Mouse (Mus musculus) bone marrow, adult 2 months (tissue): ENCODE data around the gene Set.

ENCODE experiments used
- CTCF ChIP-seq: fragments of 200-500 bp; IDR thresholded peaks from 2 replicates; pipeline ENCODE4 v1.5.1; 2011; ENCODE audit warnings: low read length, control low read depth; ENCODE audit not compliant: control insufficient read depth, insufficient read depth
- POLR2A ChIP-seq: fragments of 200-500 bp; IDR thresholded peaks from 2 replicates; pipeline ENCODE4 v1.6.1; 2011; ENCODE audit warnings: low read depth, mild to moderate bottlenecking, control low read depth, low read length, borderline replicate concordance; ENCODE audit not compliant: control insufficient read depth

GRCm38 (mm10) chr2:30058418-30058817 lies 1.2 kb downstream of the Set start:
- TF ChIP-seq CTCF (no peak), POLR2A (no peak)
